In the genomic region with DNA sequence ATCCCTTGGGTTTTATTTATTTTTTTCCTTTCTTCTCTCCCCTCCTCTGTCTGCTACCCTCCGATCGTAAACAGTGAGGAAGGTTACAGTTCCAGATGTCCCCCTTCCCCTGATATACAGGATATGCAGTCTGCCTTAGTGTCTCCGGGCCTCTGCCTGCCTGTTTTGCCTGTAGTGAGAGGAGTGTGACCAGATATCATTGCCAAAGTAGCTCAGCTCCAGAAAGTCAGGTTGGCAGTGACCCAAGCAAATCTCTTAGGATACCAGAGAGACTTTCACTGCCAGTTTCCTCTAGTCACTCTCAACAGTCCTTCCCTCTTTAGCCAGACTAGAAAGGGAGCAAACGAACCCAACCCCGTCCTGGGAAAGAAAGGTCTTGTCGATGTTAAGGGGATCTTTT, we compare ENCODE assay signal across 8 mouse cellular contexts.
A peak's percentile ranks its signal among the peaks of the same experiment; 100 is the strongest.
DNase-seq lines count a peak whose midpoint lies in the region; ATAC-seq lines count a peak whose summit lies in the region.

No protein-coding gene starts in this region.

- H3K9ac ChIP-seq in liver, embryonic 11.5 days (ENCODE audit: low read depth, low read length), result no peak overlapping the region

- DNase-seq in kidney, postnatal 10 days, result peak; percentile 64
- DNase-seq in kidney, adult 11 months, result no peak
- peak; percentile 29 to 75 for DNase-seq in frontal cortex, adult 2 months (ENCODE audit: extremely low spot score in 1 of 2, low spot score in 1 of 2)
- no peak for DNase-seq in heart, embryonic 10.5 days (ENCODE audit: low spot score)
- peak; percentile 47 to 70 for DNase-seq in left cerebral cortex, postnatal 25 days (ENCODE audit: low spot score in 2 of 2)
- DNase-seq in retina, postnatal 1 day, result no peak
- DNase-seq in urinary bladder, postnatal 10 days (ENCODE audit: low spot score), result no peak
- DNase-seq in liver, embryonic 11.5 days (ENCODE audit: low spot score), result no peak

- 68% methylated on average over 6 of the region's 6 CpGs for WGBS in heart, embryonic 10.5 days
- WGBS in liver, embryonic 11.5 days, result 75% methylated on average over 6 of the region's 6 CpGs

- no peaks in the 10 kb centered on the region for H3K36me3 ChIP-seq in heart, embryonic 10.5 days
- no peaks in the 10 kb centered on the region for H3K36me3 ChIP-seq in liver, embryonic 11.5 days (ENCODE audit: control insufficient read depth, insufficient read depth, low read length)

- peaks cover 20% of the 10 kb centered on the region; the same call in 1 of the 2 replicates for H3K4me1 ChIP-seq in heart, embryonic 10.5 days
- 0 out of 2 replicates have a peak, but pooled peaks cover 3% of the 10 kb centered on the region for H3K4me1 ChIP-seq in liver, embryonic 11.5 days (replicated peaks; ENCODE audit: control insufficient read depth, insufficient read depth, low read length)

- no peak overlapping the region for H3K4me2 ChIP-seq in liver, embryonic 11.5 days

- intact Hi-C loops in left cerebral cortex, postnatal 25 days (cut with DNase I), result no loop called here

- peak overlapping the region; percentile 7; the same call in 1 of the 2 replicates for H3K27ac ChIP-seq in heart, embryonic 10.5 days
- no peak overlapping the region for H3K27ac ChIP-seq in liver, embryonic 11.5 days (ENCODE audit: low read depth, low read length)

- no peak overlapping the region for H3K4me3 ChIP-seq in heart, embryonic 10.5 days
- no peak overlapping the region for H3K4me3 ChIP-seq in liver, embryonic 11.5 days (ENCODE audit: low read depth, low read length)

- H3K27me3 ChIP-seq in heart, embryonic 10.5 days (ENCODE audit: insufficient read depth, poor library complexity, severe bottlenecking), result peaks cover 4% of the 10 kb centered on the region
- H3K27me3 ChIP-seq in liver, embryonic 11.5 days (replicated peaks; ENCODE audit: control insufficient read depth, insufficient read depth, low read length), result no peaks in the 10 kb centered on the region

- H3K9me3 ChIP-seq in heart, embryonic 10.5 days, result no peaks in the 10 kb centered on the region
- H3K9me3 ChIP-seq in liver, embryonic 11.5 days (ENCODE audit: control insufficient read depth, low read length), result no peaks in the 10 kb centered on the region

- ATAC-seq in liver, embryonic 11.5 days (replicated peaks; ENCODE audit: low FRiP score), result no peak

Comparison
In these comparisons a context has a peak if more than half of its experiments do, and no peak if none do; other contexts are left out.
1. DNase-seq: peak in kidney, postnatal 10 days (single experiment), frontal cortex, adult 2 months (2 of 2) and left cerebral cortex, postnatal 25 days (2 of 2); none in kidney, adult 11 months (single experiment), heart, embryonic 10.5 days (single experiment), retina, postnatal 1 day (single experiment), urinary bladder, postnatal 10 days (single experiment) and liver, embryonic 11.5 days (single experiment).